Mouse (Mus musculus): Measurements from ENCODE around the gene Zfp428. TPM values are rescaled to one million over a fixed set of nuclear protein-coding genes. Genes with fewer than 3 reads are reported as not detected.

Zfp428 gene
- polyA plus RNA-seq, 1 experiment from 2014 or later: 40.9 TPM

- Histone ChIP-seq H3K27me3 (ENCODE audit: control insufficient read depth, insufficient read depth, low read length) (no peaks in the 10 kb centered on the region), H3K9ac (ENCODE audit: low read length) (no peak overlapping the region), H3K27ac (ENCODE audit: low read length) (no peak overlapping the region), H3K4me2 (ENCODE audit: low read depth, low read length) (no peak overlapping the region), H3K36me3 (ENCODE audit: control insufficient read depth, insufficient read depth) (peaks cover 7% of the 10 kb centered on the region), H3K4me1 (ENCODE audit: control insufficient read depth, insufficient read depth, low read length) (no peaks in the 10 kb centered on the region), H3K9me3 (replicated peaks; ENCODE audit: control insufficient read depth, low read length) (peaks cover 4% of the 10 kb centered on the region), H3K4me3 (ENCODE audit: low read length) (no peak overlapping the region)
- 84% methylated on average over 3 of the region's 3 CpGs for WGBS
- ATAC-seq (replicated peaks; ENCODE audit: extremely low read depth, insufficient read depth, low FRiP score): no peak
Measured at GRCm38 (mm10) chr7:24469126-24469525, 37.7 kb upstream of the Zfp428 start.

DNA sequence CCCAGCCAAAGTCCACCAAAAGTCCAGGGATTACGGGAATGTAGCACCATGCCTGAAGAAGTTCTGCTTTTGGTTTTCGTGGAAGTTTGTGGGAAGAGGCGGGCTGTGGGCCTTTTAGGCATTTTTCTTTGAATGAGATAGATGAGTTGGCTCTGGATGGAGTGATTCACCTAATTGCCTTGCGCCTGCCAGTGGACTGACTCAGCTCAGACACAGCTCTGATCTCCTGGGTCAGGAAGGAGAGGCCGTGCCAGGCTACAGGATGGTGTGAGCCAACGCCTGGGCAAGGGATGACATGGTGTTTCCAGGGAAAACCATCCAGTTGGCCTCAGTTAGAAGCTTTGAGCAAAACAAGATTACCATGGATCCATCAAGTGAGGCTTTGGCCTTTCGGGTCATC lies 36.5 kb upstream of the Zfp428 start:
- Histone ChIP-seq H3K9me3 (replicated peaks; ENCODE audit: control insufficient read depth, low read length) (peaks cover 4% of the 10 kb centered on the region), H3K36me3 (ENCODE audit: control insufficient read depth, insufficient read depth) (peaks cover 7% of the 10 kb centered on the region), H3K9ac (ENCODE audit: low read length) (no peak overlapping the region), H3K27me3 (ENCODE audit: control insufficient read depth, insufficient read depth, low read length) (no peaks in the 10 kb centered on the region), H3K27ac (ENCODE audit: low read length) (no peak overlapping the region), H3K4me2 (ENCODE audit: low read depth, low read length) (no peak overlapping the region), H3K4me3 (ENCODE audit: low read length) (no peak overlapping the region), H3K4me1 (ENCODE audit: control insufficient read depth, insufficient read depth, low read length) (no peaks in the 10 kb centered on the region)
- 90% methylated on average over 7 of the region's 7 CpGs for WGBS
- ATAC-seq (replicated peaks; ENCODE audit: extremely low read depth, insufficient read depth, low FRiP score): no peak

DNA sequence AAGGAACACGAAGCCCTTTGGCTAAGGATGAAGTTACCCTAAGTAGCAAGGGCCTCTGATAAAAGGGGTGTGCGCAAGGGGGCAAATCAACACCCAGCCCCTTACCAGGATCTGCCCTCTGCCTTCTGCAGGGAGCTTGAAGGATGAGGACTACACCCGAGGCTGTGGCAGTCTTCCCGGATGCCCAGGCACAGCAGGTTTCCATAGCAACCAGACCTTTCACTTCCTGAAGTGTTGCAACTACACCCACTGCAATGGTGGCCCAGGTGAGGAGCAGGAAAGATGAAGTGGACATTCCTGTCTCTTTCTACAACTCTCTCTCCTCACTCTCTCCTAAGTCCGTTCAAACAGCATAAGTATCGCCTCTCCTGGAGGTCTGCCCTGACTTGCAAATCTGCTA lies 34.4 kb upstream of the Zfp428 start:
- no peak for ATAC-seq (replicated peaks; ENCODE audit: extremely low read depth, insufficient read depth, low FRiP score)
- 78% methylated on average over 6 of the region's 6 CpGs for WGBS
- H3K27ac ChIP-seq (ENCODE audit: low read length): no peak overlapping the region
- peaks cover 7% of the 10 kb centered on the region for H3K36me3 ChIP-seq (ENCODE audit: control insufficient read depth, insufficient read depth)
- H3K4me1 ChIP-seq (ENCODE audit: control insufficient read depth, insufficient read depth, low read length): no peaks in the 10 kb centered on the region
- peaks cover 4% of the 10 kb centered on the region for H3K9me3 ChIP-seq (replicated peaks; ENCODE audit: control insufficient read depth, low read length)
- H3K4me3 ChIP-seq (ENCODE audit: low read length): no peak overlapping the region
- no peak overlapping the region for H3K4me2 ChIP-seq (ENCODE audit: low read depth, low read length)
- no peaks in the 10 kb centered on the region for H3K27me3 ChIP-seq (ENCODE audit: control insufficient read depth, insufficient read depth, low read length)
- no peak overlapping the region for H3K9ac ChIP-seq (ENCODE audit: low read length)

DNA sequence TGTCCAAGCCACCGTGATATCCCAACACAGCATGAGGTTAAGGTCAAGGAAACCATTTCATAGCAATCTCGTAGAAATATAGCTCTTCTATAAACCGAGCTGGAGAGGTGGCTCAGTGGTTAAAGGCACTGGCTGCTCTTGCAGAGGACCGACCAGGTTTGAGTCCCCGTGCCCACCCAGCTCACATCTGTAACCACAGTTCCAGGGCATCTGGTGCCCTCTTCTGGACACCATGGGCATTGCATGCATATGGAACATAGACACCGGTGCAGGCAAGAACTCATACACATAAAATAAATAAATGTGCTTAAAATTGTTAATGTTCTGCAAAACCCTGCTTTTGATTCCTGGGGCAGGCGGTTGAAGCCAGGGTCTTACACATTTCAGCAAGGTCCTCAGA lies 33.9 kb upstream of the Zfp428 start:
- WGBS: 76% methylated on average over 7 of the region's 7 CpGs
- no peak for ATAC-seq (replicated peaks; ENCODE audit: extremely low read depth, insufficient read depth, low FRiP score)

GRCm38 (mm10) chr7:24473913-24474529 lies 32.8 kb upstream of the Zfp428 start:
- Histone ChIP-seq H3K4me1 (ENCODE audit: control insufficient read depth, insufficient read depth, low read length) (no peaks in the 10 kb centered on the region), H3K9me3 (replicated peaks; ENCODE audit: control insufficient read depth, low read length) (peaks cover 6% of the 10 kb centered on the region), H3K4me2 (ENCODE audit: low read depth, low read length) (no peak overlapping the region), H3K27me3 (ENCODE audit: control insufficient read depth, insufficient read depth, low read length) (no peaks in the 10 kb centered on the region; the same call in 1 of the 2 replicates), H3K27ac (ENCODE audit: low read length) (no peak overlapping the region), H3K36me3 (ENCODE audit: control insufficient read depth, insufficient read depth) (peaks cover 6% of the 10 kb centered on the region), H3K9ac (ENCODE audit: low read length) (no peak overlapping the region), H3K4me3 (ENCODE audit: low read length) (no peak overlapping the region)
- peak; percentile 47; the same call in 1 of the 2 replicates for ATAC-seq (replicated peaks; ENCODE audit: extremely low read depth, insufficient read depth, low FRiP score)
- WGBS: 51% methylated on average over 10 of the region's 10 CpGs

More for the DNA sequence above, 33.9 kb upstream of the Zfp428 start:
- Histone ChIP-seq H3K27me3 (ENCODE audit: control insufficient read depth, insufficient read depth, low read length) (no peaks in the 10 kb centered on the region), H3K36me3 (ENCODE audit: control insufficient read depth, insufficient read depth) (peaks cover 7% of the 10 kb centered on the region), H3K27ac (ENCODE audit: low read length) (no peak overlapping the region), H3K4me3 (ENCODE audit: low read length) (no peak overlapping the region), H3K9ac (ENCODE audit: low read length) (no peak overlapping the region), H3K4me2 (ENCODE audit: low read depth, low read length) (no peak overlapping the region), H3K4me1 (ENCODE audit: control insufficient read depth, insufficient read depth, low read length) (no peaks in the 10 kb centered on the region), H3K9me3 (replicated peaks; ENCODE audit: control insufficient read depth, low read length) (peaks cover 6% of the 10 kb centered on the region)

DNA sequence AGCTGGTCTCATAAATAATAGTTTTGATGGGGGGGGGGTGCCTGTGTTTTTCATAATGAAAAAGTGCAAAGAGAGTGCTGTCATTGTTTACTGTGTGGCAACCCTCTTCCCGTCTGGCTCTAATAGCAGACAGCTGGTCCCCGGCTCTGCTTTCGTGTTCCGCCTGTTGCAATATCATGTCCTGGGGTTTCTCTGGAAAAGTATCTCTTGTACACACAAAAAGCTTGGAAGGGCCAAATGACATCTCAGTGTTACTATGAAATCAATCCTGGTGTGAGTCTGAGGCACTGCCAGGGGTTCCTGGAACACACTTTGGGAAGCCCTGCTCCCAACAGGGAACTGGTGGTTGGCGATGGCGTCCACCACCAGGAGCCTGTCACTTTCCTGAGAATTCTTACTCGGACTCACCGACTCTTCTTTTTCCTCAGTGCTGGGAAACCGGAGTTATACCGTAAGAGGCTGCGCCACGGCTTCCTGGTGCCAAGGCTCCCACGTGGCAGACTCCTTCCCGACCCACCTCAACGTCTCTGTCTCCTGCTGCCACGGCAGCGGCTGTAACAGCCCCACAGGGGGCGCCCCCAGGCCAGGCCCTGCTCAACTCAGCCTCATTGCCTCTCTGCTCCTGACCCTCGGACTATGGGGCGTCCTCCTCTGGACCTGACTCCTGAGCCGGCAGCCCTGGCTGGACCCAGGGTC lies 31.8 kb upstream of the Zfp428 start:
- no peak for ATAC-seq (replicated peaks; ENCODE audit: extremely low read depth, insufficient read depth, low FRiP score)
- H3K9me3 ChIP-seq (replicated peaks; ENCODE audit: control insufficient read depth, low read length): peaks cover 2% of the 10 kb centered on the region; the same call in 1 of the 2 replicates
- H3K27ac ChIP-seq (ENCODE audit: low read length): no peak overlapping the region
- no peaks in the 10 kb centered on the region for H3K36me3 ChIP-seq (ENCODE audit: control insufficient read depth, insufficient read depth)
- peaks cover 3% of the 10 kb centered on the region for H3K27me3 ChIP-seq (ENCODE audit: control insufficient read depth, insufficient read depth, low read length)
- 40% methylated on average over 21 of the region's 21 CpGs for WGBS
- no peak overlapping the region for H3K4me2 ChIP-seq (ENCODE audit: low read depth, low read length)
- H3K4me3 ChIP-seq (ENCODE audit: low read length): no peak overlapping the region
- no peak overlapping the region for H3K9ac ChIP-seq (ENCODE audit: low read length)
- H3K4me1 ChIP-seq (ENCODE audit: control insufficient read depth, insufficient read depth, low read length): no peaks in the 10 kb centered on the region

GRCm38 (mm10) chr7:24476338-24476737 lies 30.5 kb upstream of the Zfp428 start:
- no peak overlapping the region for H3K9ac ChIP-seq (ENCODE audit: low read length)
- no peak overlapping the region for H3K4me2 ChIP-seq (ENCODE audit: low read depth, low read length)
- 74% methylated on average over 8 of the region's 8 CpGs for WGBS

DNA sequence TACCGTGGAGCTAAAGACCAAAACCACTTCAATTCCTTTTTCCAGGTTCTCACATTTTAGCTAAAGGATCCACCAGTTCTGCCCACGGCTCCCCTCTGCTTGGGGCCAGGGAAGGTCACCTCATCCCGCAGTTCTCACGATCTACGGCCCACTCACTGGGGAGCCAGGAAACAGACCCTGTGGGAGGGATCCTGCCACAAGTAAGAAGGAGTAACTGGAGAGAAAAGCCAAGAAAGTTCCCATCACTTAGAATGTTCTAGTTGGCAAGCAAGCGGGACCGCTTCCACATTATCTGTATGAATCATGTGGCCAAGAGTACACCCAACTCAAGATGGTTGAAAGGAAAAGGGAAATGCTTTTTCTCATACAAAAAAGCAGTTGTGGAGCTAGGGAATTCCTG lies 29.9 kb upstream of the Zfp428 start:
- WGBS: 72% methylated on average over 7 of the region's 7 CpGs
- Histone ChIP-seq H3K4me3 (ENCODE audit: low read length) (no peak overlapping the region), H3K9ac (ENCODE audit: low read length) (no peak overlapping the region), H3K27me3 (ENCODE audit: control insufficient read depth, insufficient read depth, low read length) (peaks cover 16% of the 10 kb centered on the region), H3K27ac (ENCODE audit: low read length) (no peak overlapping the region), H3K9me3 (replicated peaks; ENCODE audit: control insufficient read depth, low read length) (peaks cover 2% of the 10 kb centered on the region; the same call in 1 of the 2 replicates), H3K36me3 (ENCODE audit: control insufficient read depth, insufficient read depth) (no peaks in the 10 kb centered on the region), H3K4me2 (ENCODE audit: low read depth, low read length) (no peak overlapping the region), H3K4me1 (ENCODE audit: control insufficient read depth, insufficient read depth, low read length) (0 out of 2 replicates have a peak, but pooled peaks cover 3% of the 10 kb centered on the region)
- ATAC-seq (replicated peaks; ENCODE audit: extremely low read depth, insufficient read depth, low FRiP score): no peak

More at GRCm38 (mm10) chr7:24476338-24476737, 30.5 kb upstream of the Zfp428 start:
- Histone ChIP-seq H3K4me1 (ENCODE audit: control insufficient read depth, insufficient read depth, low read length) (no peaks in the 10 kb centered on the region), H3K36me3 (ENCODE audit: control insufficient read depth, insufficient read depth) (no peaks in the 10 kb centered on the region), H3K4me3 (ENCODE audit: low read length) (no peak overlapping the region), H3K9me3 (replicated peaks; ENCODE audit: control insufficient read depth, low read length) (peaks cover 2% of the 10 kb centered on the region; the same call in 1 of the 2 replicates), H3K27ac (ENCODE audit: low read length) (no peak overlapping the region), H3K27me3 (ENCODE audit: control insufficient read depth, insufficient read depth, low read length) (peaks cover 11% of the 10 kb centered on the region)
- ATAC-seq (replicated peaks; ENCODE audit: extremely low read depth, insufficient read depth, low FRiP score): no peak

GRCm38 (mm10) chr7:24478911-24479310 lies 27.9 kb upstream of the Zfp428 start:
- Histone ChIP-seq H3K27me3 (ENCODE audit: control insufficient read depth, insufficient read depth, low read length) (peaks cover 34% of the 10 kb centered on the region), H3K4me2 (ENCODE audit: low read depth, low read length) (no peak overlapping the region), H3K9me3 (replicated peaks; ENCODE audit: control insufficient read depth, low read length) (peaks cover 2% of the 10 kb centered on the region; the same call in 1 of the 2 replicates), H3K4me3 (ENCODE audit: low read length) (no peak overlapping the region), H3K27ac (ENCODE audit: low read length) (no peak overlapping the region), H3K9ac (ENCODE audit: low read length) (no peak overlapping the region), H3K36me3 (ENCODE audit: control insufficient read depth, insufficient read depth) (no peaks in the 10 kb centered on the region), H3K4me1 (ENCODE audit: control insufficient read depth, insufficient read depth, low read length) (peaks cover 5% of the 10 kb centered on the region; the same call in 1 of the 2 replicates)
- 74% methylated on average over 5 of the region's 5 CpGs for WGBS
- no peak for ATAC-seq (replicated peaks; ENCODE audit: extremely low read depth, insufficient read depth, low FRiP score)

Data from heart, embryonic 16.5 days (tissue).